Mouse (Mus musculus) CD8-positive naive resting alpha-beta T cell, adult 2 months (primary cell): Measurements from ENCODE around the gene E4f1.
"Not testable (repeated sequence)": the region's sequence is repeated elsewhere in the genome, so short reads cannot be mapped to it uniquely, and the experiment has no call there.

Source experiments
- DNase-seq, 2 experiments: peaks; one replicate each; pipeline ENCODE4 v3.0.0; 2022; ENCODE audit warnings: low read depth in 2 of 2, low spot score in 2 of 2

E4f1 gene

DNA sequence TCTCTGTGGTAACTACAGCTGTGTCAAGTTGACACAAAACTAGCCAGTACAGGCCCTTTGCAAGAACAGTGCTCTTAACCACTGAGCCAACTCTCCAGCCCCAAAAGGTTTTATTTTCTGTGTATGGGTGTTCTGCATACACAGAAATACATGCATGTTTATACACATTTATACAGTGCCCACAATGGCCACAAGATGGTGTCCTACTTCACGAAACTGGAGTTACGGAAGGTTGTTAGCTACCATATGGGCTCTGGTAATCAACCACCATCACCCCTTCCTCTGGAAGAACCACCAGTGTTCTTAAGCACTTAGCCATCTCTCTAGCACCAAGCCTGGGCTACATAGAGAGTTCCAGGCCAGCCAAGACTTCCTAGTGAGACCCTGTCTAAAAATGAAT, 8.5 kb downstream of the E4f1 start:
- DNase-seq = peak in 1 of 2 experiments; percentile 43

DNA sequence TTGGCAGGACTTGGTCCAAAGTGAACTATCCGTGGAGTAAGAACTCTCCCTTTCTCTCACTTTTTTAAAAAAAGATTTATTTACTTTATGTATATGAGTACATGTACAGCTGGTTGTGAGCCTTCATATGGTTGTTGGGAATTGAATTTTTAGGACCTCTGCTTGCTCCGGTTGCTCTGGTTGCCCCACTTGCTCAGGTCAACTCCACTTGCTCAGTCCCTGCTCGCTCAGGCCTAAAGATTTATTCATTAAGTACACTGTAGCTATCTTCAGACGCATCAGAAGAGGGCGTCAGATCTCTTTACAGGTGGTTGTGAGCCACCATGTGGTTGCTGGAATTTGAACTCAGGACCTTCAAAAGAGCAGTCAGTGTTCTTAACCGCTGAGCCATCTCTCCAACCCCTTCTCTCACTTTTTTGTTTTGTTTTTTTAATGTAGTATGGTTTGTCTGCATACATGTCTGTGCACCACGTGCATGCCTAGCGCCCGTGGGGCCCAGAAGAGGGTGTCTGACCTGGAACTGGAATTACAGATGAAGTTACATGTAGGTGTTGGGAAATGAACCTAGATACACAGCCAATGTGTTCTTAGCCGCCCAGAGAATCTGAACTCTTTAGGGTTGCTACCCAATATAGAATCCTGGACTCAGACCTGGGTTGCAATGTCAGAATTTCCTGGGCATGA, 14.4 kb downstream of the E4f1 start:
- not testable (repeated sequence) for DNase-seq

GRCm38 (mm10) chr17:24454756-24455522, 15.2 kb downstream of the E4f1 start:
- DNase-seq = peak; percentile 98 to 100

DNA sequence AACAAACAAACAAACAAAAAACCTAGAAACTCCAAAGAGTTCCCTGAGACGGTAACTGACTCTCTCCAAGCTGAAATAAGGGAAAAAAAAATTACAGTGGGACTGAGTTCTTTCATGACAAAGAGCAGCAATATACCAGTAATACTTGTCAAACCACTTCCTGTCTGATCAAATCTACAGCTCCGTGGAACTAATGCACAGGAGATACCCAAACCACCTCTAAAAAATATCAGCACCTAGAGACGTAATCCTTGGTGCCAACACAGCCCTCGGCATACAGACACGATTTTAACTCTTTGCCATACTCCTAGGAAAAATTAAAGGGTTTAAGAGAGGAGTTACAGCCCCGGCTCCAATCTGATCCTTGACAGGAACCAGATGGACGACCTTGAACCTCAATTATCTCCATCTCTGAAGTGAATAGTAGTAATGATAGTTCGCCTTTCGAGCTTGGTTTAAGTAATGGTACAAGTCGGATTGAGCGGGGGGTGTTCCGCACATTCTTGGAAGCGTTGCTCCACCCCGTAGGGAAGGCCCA, 15.8 kb downstream of the E4f1 start:
- peak; percentile 16 to 28 for DNase-seq

DNA sequence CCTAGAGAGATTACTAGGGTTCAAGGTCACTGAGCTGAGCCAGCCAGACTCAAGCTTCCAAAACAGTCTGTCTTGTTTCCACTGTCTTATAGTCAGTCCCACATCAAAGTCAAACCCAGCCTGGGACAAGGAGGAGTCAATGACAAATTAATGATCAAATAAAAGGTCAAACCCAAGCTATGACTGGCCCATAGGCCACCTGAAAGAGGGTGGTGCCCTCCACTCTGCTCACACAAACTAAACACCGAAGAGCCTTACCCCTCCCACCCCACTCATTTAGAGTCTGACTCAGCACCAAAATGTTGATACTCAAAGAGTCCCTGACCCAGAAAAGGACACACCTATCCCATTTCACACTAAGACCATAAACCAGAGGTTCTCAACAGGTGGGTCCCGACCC, 16.7 kb downstream of the E4f1 start:
- no peak for DNase-seq

DNA sequence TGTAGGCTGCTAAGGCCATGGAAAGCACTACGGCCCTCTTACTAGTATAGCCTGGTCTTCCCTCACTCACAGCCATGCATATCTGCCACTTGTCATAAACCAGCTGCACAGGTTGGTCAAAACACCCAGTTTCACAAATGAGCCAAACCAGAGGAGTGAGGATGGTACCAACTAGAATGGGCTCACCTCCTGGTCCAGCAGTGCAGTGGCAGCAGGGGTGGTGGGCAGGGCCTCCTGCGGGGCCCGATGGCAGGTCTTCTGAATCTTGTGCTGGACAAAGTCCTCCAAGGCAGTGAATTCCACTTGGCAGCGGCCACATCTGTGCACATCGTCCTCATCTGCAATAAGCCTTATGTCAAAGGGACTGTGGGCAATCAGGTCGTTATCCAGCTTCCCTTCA, 18.9 kb downstream of the E4f1 start:
- no peak for DNase-seq

DNA sequence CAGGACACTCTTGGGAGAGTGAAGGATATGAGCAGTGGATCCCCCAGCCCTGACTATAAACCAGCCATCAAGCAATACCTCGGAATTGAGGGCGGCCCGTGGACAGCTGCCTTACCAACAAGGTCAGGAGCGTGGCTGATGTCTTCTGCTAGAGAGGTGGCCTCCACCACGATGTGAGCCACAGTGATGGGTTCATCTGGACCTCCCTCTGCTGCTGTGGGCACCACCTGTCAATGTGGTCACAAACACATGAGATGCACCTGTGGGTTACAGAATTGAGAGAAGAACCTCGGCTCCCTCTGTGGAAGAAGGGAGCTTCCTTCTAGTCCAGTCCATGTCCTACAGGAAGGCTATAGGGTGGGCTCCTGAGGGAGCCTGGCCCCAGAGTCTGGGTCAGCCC, 20.6 kb downstream of the E4f1 start:
- DNase-seq = no peak

DNA sequence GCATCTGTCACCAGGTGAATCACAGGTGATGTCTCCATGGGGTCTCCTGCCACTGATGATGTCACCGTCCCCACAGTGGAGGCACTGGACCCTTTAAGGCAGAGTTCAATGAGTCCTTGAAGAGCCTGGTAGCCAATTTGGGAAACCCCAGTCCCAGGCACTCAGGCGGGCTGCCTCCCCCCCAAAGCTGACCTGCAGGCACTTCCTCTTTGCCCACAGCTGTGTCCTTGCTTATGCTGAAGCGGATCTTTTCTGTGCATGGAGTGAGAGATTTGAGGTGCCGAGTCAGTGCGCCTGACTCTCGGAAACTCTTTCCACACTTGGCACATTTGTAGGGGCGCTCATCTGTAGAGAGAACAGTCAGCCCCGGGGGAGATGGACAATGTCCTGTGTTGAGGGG, 23.5 kb downstream of the E4f1 start:
- DNase-seq = no peak

GRCm38 (mm10) chr17:24443409-24443808, 26.7 kb downstream of the E4f1 start:
- no peak for DNase-seq

DNA sequence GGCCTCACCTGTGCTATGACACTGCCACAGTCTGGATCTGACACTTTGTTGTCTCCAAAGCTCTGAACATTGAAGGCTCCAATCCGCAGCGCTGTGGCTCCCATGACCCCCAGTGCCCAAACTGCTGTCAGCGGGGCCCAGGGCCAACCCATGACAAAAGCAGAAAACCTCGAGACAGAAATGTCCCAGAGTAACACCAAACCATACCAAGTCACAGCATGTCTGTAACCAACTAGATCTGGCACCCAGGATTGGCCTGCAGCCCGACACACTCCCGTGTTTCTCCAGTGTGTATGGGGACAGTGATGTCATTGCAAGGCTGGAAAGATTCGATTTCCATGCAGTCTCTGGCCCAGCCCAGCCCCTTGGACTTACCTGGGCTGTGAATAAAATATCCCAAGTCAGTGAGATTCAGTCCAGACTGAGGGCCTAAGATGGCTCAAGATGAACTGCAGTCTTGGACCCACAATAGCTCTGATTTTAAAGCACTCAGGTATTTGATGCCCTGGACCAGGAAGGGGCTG, 27.4 kb downstream of the E4f1 start, which contains the start of gene Dnase1l2:
TSS of gene Dnase1l2 (minus strand) at position 474 of the 524 bp plus-strand sequence.
- no peak for DNase-seq

DNA sequence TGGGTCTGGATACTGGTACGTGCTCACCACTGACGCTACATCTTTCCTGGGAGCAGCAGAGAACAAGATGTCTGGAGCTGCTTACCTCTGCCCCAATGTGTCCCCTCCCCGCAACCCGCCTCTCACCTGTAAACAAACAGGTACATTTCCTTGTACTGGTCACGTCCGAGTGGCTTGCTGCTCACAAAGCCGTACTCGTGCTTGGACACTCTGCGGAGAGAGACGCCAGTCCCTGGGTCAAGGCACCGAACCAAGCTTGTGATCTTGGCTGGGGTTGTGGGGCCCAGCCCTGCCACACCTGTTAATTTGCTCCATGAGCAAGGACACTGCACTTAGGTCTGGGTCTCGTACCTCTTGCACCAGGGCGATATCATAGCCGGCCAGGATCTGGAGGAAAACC, 28.0 kb downstream of the E4f1 start:
- DNase-seq = no peak

GRCm38 (mm10) chr17:24441148-24441547, 29.0 kb downstream of the E4f1 start:
- DNase-seq = no peak

- no peak for DNase-seq
Observed at GRCm38 (mm10) chr17:24440377-24440776, 29.7 kb downstream of the E4f1 start.

GRCm38 (mm10) chr17:24437016-24437415, 33.1 kb downstream of the E4f1 start:
- DNase-seq = peak; percentile 40 to 55

GRCm38 (mm10) chr17:24429201-24429983, 40.7 kb downstream of the E4f1 start:
- no peak for DNase-seq

GRCm38 (mm10) chr17:24427170-24427557, 42.9 kb downstream of the E4f1 start:
- no peak for DNase-seq

DNA sequence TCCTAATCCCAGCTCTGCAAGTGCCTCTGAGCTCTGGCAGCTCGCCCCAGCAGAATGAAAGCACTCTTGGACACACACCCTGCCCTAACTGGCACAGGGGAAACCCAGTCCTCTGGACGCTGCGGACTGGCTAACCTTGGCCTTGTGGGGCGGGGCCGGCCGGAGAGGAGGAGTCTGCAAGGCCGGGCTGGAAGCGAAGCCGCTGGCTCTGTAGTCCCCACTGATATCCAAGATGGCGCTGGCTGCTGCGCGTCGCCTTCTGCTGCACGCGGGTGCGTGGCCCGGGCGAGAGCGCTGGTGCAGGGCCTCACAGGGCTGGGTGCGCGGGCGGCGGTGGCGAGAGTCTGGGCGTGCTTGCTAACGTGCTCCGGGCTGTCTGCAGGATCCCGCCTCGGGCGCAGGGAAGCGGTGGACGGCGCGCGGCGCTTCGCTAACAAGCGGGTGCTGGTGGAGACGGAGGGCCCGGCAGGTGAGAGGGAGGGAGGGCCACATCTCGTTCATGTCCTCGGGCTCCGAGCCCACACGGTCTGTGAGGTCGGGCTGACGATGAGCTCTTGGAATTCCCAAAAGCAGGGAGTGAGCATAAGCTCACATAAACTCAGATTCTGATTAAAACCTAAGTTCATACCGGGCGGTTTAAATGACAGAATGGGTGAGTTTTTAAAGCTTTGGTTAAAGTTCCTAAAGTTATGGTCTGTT, 43.5 kb downstream of the E4f1 start, which contains the start of gene Eci1:
TSS of gene Eci1 (plus strand) at position 171 of the 699 bp plus-strand sequence.
- peak; percentile 58 to 65 for DNase-seq

GRCm38 (mm10) chr17:24425905-24426304, 44.2 kb downstream of the E4f1 start:
- no peak for DNase-seq

GRCm38 (mm10) chr17:24425326-24425725, 44.8 kb downstream of the E4f1 start:
- DNase-seq = not testable (repeated sequence)

- no peak for DNase-seq
Observed at GRCm38 (mm10) chr17:24424489-24424888, 45.6 kb downstream of the E4f1 start.

- no peak for DNase-seq
Observed at GRCm38 (mm10) chr17:24423114-24423513, 47.0 kb downstream of the E4f1 start.
